Mouse (Mus musculus): ENCODE results near the gene Gucy1a1.
A peak's percentile ranks its signal among the peaks of the same experiment; 100 is the strongest.
"Not testable (repeated sequence)": the region's sequence is repeated elsewhere in the genome, so short reads cannot be mapped to it uniquely, and the experiment has no call there.

Gucy1a1 gene

DNA sequence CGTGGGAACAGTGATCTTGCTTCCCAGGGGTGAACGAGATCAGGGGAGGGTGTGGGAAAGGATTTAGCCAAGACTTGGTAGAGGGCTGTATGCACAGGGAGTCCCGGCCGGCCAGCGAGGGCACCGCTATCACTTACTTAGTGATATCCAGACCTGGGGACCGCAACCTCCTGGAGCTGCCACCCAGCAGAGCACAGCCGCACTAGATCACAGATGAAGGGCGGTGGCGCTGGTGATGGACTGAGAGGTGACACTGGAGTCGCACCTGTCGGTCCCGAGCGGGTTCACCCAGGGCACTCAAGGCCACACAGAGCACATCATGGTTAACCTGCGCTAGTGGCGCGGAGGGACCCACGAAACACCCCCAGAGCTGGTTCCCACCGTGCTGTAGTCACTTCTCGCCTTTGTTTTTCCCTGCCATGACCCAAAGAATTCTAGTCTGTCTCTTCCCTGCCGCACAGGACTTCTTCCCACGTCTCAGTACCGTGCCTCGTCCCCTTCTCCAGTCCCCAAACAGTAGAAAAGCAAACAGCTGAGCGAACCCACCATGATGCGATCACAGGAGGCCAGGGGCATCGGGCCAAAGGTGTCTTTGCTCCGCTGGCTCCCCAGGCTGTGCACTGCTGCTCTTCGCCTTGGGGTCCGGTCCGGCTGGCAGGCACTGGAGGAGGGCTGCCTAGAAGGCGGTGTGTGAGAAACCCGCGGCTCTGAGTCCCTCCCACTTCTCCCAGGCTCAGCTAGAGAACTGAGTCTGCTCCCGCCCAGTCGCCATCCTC is at the start of gene Gucy1a1:
Gene Gucy1a1 (minus strand): TSS at position 664 of the 776 bp plus-strand sequence.
- DNase-seq (ENCODE audit: low spot score in 2 of 2), result peak in 1 of 2 experiments; percentile 55

DNA sequence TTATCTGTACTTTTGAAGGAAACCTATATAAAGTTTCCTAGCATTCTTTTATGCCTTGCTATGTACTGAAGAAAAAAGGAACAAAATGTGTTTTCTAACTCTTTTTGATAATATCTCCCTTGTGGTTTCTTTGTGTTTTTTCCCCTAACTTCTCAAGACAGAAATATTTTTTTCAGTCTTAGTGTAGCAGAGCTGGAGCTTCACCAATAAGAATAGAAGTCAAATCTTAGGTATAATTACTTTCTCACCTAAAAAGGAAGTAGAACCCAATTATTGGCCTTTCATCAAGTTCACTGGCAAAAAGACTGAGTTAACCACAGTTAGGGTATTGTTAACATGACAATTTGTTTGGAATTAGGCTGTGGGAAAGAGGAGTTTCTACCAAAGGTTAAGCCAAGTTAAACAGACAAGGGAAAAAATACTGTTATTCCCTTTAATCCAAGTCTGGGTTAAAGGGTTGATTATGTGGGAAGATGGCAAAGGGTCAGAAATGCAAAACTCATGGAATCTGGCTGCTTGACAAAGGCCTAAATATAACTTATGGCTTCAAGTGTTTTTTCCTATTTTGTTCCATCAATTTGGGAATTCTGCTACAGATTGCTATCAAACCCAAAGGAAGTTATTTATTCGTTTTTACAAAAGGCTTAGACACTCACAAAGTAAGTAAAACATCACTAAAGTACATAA is 46.1 kb upstream of the Gucy1a1 start:
- no peak for DNase-seq (ENCODE audit: low spot score in 2 of 2)

- DNase-seq (ENCODE audit: low spot score in 2 of 2), result peak; percentile 5 to 40
Measured at GRCm38 (mm10) chr3:82185626-82186025, 40.0 kb upstream of the Gucy1a1 start.

- no peak for DNase-seq (ENCODE audit: low spot score in 2 of 2)
Measured at GRCm38 (mm10) chr3:82181500-82181899, 35.9 kb upstream of the Gucy1a1 start.

- DNase-seq (ENCODE audit: low spot score in 2 of 2), result no peak
Measured at GRCm38 (mm10) chr3:82180253-82180652, 34.7 kb upstream of the Gucy1a1 start.

DNA sequence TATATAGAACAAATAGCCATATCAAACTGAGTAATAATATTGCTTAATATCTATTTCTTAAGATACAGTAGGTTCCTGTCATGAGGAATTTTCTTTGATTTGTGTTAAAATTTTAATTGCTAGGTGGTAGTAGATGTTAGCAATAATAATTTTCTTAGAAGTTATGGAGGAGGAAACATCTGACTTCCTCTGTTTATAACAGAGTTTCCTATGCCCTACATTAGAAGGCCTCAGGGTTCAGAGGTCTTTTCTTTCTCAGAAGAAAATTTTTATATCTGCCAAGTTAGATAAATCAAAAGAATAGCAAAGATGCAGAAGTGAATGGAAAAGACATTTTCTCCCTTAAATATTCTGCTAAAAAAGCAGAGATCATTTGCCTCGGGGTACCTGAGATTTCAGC is 29.9 kb upstream of the Gucy1a1 start:
- DNase-seq (ENCODE audit: low spot score in 2 of 2), result no peak

GRCm38 (mm10) chr3:82167064-82167463 is 21.5 kb upstream of the Gucy1a1 start:
- no peak for DNase-seq (ENCODE audit: low spot score in 2 of 2)

GRCm38 (mm10) chr3:82165937-82166336 is 20.3 kb upstream of the Gucy1a1 start:
- DNase-seq (ENCODE audit: low spot score in 2 of 2), result no peak

- DNase-seq (ENCODE audit: low spot score in 2 of 2), result not testable (repeated sequence)
Measured at GRCm38 (mm10) chr3:82162992-82163391, 17.4 kb upstream of the Gucy1a1 start.

GRCm38 (mm10) chr3:82145978-82146377 is 389 bp upstream of the Gucy1a1 start:
- no peak for DNase-seq (ENCODE audit: low spot score in 2 of 2)

- DNase-seq (ENCODE audit: low spot score in 2 of 2), result no peak
Measured at GRCm38 (mm10) chr3:82144725-82145125, 864 bp downstream of the Gucy1a1 start.

DNA sequence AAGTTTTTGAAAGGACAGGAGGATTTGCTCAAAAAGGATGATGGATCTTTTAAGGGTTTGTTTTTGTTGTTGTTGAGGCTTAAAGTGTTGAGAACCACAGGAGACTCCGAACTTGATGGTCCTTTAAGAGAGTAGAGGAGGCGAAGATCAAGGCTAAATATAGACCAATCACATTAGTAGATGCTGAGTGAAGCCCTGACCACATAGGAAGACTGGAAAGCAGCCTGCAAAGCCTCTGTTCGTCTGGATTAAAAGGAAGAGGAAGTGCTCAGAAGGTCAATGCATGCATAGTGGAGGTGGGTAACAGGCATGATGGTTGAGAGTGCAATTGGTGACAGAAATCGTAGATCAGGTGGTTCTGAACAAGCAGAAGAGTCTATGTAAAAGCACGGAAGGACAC is 4.8 kb downstream of the Gucy1a1 start:
- DNase-seq (ENCODE audit: low spot score in 2 of 2), result no peak

DNA sequence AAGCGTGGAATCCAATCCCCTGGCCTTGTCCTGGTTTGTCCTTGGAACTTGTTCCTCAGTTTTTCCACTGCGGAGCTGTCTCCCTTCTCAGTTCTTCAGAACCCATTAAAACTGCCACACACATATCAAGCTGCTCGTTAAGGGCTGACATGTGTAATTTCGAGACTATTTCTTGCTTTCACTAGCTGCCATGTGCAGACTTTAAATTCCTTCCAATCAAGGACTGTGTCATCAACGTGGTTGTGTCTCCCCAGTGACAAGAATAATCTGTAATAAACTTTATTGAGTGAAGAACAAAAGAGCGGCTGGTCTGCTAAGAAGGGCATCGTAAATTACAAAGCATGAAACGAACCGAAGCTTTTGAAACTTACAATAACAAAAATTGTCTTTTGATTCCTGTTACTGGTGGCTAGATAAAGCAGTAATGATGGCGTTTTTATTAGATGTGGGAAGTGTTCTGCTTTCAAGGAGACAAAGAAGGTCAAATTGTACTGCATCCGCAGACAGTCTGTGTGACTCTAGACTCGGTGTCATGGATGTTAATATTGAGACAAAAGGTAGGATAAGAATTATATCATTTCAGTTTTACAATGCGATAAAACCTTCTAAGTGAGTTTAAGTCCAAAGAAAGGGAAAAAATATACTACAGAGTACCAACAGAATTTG is 7.5 kb downstream of the Gucy1a1 start:
- no peak for DNase-seq (ENCODE audit: low spot score in 2 of 2)

DNA sequence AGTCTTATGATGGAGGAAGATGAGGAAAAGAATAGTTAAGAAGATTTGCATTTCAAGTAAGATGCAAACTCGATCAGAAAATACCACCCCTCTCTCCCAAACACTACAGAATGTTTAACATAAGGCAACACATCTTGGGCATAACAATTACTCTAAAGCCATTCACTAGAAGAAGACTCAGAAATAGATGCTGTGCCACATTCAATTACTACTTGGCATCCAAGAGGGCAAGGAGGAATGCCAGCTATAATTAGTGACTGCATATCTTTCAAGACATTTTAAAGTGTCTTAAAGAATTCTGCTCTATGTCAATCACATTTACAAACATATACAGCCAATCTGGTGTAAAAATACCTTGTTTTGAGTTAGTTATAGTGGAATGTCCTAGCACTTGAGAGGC is 10.1 kb downstream of the Gucy1a1 start:
- DNase-seq (ENCODE audit: low spot score in 2 of 2), result no peak

DNA sequence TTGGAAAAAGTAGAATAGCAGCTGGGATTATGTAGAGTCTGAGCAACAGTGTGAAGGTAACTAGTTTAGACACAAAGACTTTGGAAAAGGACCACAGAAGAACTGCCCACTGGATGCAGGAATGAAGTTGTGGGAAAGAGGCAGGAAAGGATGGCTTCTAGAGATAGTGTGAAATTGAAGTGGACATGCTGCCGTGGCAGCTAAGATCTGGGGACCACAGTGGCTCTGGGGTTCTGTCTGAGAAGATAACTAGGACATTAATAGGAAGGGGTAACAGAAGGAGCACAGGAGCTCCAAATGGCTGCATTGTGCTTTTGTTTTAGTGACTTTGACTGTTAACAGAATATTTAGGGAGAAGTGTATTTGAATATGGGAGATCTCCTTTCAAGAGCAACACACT is 16.3 kb downstream of the Gucy1a1 start:
- no peak for DNase-seq (ENCODE audit: low spot score in 2 of 2)

- DNase-seq (ENCODE audit: low spot score in 2 of 2), result no peak
Measured at GRCm38 (mm10) chr3:82124567-82124966, 21.0 kb downstream of the Gucy1a1 start.

DNA sequence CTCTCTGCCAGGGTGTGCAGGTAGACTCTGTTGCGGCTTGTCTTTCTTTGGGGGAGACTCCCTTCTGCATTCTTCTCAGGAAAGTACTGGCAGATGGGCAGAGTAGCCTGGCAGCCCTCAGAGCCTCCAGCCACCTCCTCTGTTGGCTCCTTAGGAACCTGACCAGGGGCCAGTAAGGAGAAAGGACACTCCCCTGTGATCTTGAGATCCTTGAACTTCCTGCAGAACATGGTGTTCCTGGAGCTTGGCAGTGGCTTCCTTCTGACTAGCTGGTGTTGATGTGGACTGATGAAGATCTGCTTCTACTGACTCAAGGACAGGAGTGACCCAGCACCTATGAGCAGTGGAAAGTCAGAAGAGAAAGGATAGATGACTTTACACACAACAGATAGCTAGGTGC is 26.7 kb downstream of the Gucy1a1 start:
- DNase-seq (ENCODE audit: low spot score in 2 of 2), result no peak

GRCm38 (mm10) chr3:82112439-82112838 is 33.1 kb downstream of the Gucy1a1 start:
- no peak for DNase-seq (ENCODE audit: low spot score in 2 of 2)

- DNase-seq (ENCODE audit: low spot score in 2 of 2), result no peak
Measured at GRCm38 (mm10) chr3:82111986-82112385, 33.6 kb downstream of the Gucy1a1 start.

GRCm38 (mm10) chr3:82108951-82109350 is 36.6 kb downstream of the Gucy1a1 start:
- no peak for DNase-seq (ENCODE audit: low spot score in 2 of 2)

GRCm38 (mm10) chr3:82104229-82104628 is 41.4 kb downstream of the Gucy1a1 start:
- DNase-seq (ENCODE audit: low spot score in 2 of 2), result no peak

- DNase-seq (ENCODE audit: low spot score in 2 of 2), result no peak
Measured at GRCm38 (mm10) chr3:82099127-82099526, 46.5 kb downstream of the Gucy1a1 start.

DNA sequence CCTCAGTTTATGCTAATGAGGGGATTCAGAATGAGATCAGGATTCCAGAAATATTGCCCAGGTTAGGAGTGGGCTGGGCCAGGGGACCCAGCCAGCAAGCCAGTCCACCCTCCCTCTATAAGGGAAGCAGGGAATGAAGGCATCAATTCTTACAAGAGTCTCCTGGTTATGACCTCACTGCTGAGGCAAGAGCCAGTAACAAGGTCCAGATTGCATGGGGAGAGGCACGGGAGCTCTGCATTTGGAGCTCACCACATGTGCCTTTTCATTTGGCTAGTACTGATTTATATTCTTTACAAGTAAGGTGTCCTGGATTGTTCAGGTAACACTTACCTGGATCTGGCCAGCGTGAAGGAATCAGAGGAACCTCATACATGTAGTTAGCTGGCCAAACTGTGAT is 48.8 kb downstream of the Gucy1a1 start:
- no peak for DNase-seq (ENCODE audit: low spot score in 2 of 2)

Data from left cerebral cortex, adult 9 months (tissue).